Mouse (Mus musculus) heart, postnatal 36 days (tissue): ENCODE measurements around the gene Gpc6. TPM values are rescaled to one million over a fixed set of nuclear protein-coding genes. Genes with fewer than 3 reads are reported as not detected.

Experiments used
- DNase-seq, 2 experiments: peaks; one replicate each; pipeline ENCODE4 v3.0.0; 2021 to 2022
- intact Hi-C: fragments of 180-260 bp; cut with DNase I; formaldehyde crosslinking; loops from one replicate; pipeline ENCODE4 v1.15.1; 2025
- total RNA-seq, 2 experiments: library from RNA; stranded (reverse); gene quantifications; 2 replicates each; pipeline ENCODE4 v1.2.3; 2021

Gene Gpc6
- total RNA-seq = 10 to 100 TPM; 11.4 to 11.5 TPM

GRCm38 (mm10) chr14:116924876-116925601 lies at the start of gene Gpc6:
Gene Gpc6, plus strand, starts transcription at chr14:116925315.
- DNase-seq = peak; percentile 71 to 78
- intact Hi-C loops = loop anchor here (5.0 kb wide), 2 partner anchors 207 to 1012 kb away; no protein-coding TSS in a partner anchor

- intact Hi-C loops = no loop called here
- DNase-seq = no peak
Observed at GRCm38 (mm10) chr14:116882480-116883044, 42.6 kb upstream of the Gpc6 start.

DNA sequence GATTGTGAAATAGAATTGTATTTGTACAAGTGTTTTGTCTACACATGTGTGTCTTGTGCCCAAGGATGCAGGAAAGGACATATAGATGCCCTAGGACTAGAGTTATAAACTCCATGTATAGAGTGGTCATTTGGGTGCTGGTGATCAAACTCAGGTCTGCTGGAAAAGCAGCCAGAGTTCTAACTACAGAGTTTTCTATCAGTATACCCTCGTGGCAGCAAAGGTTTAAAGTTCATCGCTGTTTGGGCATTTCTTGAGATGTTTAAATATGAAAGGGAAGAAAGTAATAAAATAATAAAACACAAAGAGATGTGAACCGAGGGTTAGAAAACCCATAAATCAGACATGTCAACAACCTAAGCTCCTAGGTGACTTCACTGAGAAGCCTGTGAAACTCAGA lies 30.8 kb upstream of the Gpc6 start:
- intact Hi-C loops = no loop called here
- DNase-seq = no peak

- DNase-seq = no peak
- intact Hi-C loops = no loop called here
Observed at GRCm38 (mm10) chr14:116897971-116898370, 27.1 kb upstream of the Gpc6 start.

DNA sequence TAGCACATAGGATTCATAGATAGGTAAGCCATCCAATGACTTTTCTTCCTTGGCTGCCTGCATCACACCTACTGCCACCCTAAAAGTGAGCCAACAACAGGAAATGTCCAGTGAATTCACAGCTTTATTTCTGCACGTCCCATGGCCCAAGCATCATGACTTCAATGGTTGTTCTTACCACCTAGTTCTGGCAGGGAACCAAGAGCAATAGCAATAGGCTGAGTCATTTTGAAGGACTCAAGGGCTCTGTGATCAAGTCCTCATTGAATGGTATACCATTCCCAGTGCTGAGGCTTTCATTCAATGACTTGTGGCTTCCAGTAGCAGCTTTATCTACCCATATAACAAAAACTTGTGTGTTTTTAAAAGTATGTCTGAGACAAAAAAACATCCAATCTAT lies 13.3 kb upstream of the Gpc6 start:
- intact Hi-C loops = no loop called here
- DNase-seq = no peak

DNA sequence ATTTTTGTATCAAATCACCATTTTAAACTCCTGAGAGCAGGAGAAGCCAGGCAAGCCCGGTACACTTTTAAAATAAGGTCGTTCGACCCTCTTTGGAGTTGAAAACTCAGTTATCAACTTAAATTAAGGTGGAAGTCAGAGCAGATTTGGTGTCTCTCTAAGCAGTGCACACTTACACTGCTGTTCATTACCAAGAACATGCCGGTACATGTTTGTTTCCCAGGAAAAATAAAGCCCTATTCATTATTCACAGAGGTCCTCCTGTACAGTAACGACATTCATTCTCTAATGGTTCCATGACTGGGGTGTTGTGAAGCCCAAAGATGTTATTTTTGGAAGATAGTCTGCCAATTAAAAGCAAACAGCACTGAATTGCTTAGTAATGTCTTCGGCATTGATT lies 8.2 kb upstream of the Gpc6 start:
- intact Hi-C loops = no loop called here
- DNase-seq = no peak

DNA sequence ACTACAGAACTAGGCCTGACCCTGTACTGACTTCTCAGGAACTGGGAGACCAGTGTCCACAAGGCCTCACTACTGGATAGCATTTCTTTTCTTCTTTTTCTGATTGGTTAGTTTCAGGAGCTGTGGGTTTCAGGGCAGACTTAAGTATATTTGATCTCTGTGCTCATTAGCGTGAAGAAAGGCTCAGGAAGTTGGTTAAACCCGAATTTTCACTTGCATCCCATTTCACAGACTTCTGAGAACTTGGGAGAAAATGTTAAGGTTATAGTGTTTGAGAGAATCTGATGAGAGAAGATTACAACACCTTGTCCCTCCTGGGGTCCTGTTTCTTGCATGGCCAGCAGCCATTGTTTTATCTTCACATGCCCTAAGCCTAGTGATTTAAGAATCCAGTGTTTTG lies 849 bp upstream of the Gpc6 start:
- intact Hi-C loops = no loop called here
- DNase-seq = no peak

DNA sequence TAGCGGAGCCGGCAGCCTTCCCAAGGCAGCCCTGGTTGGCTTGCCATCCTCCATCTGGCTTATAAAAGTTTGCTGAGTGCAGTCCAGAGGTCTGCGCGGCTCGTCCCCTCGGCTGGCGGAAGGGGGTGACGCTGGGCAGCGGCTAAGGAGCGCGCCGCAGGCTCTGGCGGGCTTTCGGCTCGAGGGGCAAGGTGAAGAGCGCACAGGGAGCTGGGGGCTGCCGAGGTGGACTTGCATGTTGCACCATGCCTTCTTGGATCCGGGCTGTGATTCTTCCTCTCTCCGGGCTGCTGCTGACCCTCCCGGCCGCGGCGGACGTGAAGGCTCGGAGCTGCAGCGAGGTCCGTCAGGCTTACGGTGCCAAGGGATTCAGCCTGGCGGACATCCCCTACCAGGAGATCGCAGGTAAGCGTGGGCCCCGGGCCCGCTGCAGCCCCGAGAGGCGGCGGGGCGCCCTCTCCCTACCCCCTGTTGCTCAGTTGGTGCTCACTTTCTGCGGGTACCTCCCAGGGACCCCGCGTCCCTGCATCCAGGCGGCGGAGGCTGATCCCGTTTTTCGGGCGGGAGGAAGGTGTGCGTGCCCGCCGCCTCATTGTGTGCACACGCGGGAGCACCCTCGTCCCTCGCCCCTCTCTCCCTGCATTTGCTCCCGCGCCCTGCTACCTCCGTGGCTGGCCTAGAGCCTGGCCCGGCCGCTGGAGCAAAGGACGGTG lies 732 bp downstream of the Gpc6 start:
- peak; percentile 36 to 58 for DNase-seq
- intact Hi-C loops = loop anchor here (5.0 kb wide), 2 partner anchors 206 to 1011 kb away; no protein-coding TSS in a partner anchor

DNA sequence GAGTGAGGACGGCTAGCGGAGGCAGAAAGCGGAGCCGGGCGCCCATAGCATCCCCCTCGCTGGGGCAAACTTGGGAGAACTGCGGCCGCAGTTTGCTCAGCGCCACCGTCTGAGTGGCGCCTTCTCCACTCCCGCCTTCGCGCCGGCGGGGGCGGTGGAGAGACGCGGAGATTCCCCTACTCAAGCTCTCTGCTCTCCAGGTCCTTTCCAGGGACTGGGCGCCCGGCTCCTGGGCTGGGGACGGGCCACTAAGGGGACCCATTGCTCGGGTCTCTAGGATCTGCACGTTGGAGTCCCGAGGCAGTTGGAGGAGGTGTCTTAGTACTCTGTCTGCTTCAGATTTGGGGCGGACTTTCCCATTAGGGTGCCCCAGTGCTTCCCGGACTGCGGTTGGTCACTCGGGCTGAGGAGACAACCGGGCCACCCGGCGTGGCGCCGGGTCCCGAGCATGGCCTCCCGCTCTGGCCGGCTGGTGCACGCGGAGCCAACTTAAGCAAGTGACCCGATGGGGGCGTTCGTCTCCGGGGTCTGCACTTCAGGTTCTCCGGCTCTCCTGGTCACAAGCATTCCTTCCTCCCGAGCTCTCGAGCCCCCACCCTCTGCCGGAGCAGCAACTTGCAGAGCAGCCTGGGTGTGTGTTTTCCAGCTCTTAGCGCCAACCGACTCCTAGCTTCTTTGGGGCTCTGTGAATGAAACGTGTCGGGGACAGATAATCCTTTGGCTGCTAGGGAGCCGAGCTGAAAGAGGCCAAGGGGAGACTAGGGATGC lies 1.5 kb downstream of the Gpc6 start:
- peak; percentile 55 to 70 for DNase-seq
- intact Hi-C loops = loop anchor here (5.0 kb wide), 2 partner anchors 206 to 1011 kb away; no protein-coding TSS in a partner anchor

DNA sequence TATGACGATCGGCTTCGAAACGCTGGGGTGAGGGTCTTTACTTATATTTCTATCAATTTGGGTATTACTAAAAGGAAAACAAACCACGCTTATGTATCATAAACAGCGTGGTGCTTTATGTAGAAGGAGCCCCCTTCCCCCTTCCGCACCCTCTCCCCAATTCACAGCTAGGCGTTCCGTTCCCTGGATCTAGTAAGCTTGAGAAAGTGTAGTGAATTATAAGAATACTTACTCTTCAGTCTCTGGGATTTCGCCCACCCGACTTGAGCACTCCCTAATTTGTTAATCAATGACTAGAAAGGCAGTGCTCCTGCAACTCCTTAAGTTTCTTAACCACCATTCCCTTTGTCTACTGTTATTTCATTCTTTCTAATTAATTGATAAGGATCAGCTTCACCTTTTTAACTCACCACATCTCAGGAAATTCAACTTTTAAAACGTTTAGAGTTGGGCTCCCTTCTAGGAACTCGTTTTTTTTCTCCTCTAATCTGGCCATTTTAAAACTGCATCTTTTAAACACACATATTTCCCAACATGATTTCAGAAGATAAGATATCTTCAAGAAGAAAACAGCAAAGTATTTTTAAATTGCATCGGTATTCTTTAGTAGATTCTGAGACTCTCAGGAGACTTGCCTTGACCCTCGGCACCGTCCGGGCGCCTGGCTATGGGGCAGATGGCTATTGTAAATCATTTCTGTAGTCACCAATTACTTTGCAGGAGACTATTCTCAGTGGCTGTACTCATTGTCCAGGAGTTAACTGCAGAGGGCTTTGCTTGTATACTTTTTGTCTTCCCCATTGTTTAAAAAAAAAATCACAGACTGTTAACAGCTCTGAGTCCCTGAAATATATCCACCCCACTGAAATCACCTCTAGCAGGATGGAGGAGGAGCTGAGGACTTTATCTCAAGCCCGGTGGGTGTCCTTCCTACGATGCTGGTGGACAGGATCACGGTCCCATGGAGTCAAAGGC lies 2.5 kb downstream of the Gpc6 start:
- intact Hi-C loops = loop anchor here (5.0 kb wide), 2 partner anchors 205 to 1010 kb away; no protein-coding TSS in a partner anchor
- DNase-seq = no peak

- intact Hi-C loops = loop anchor here (5.0 kb wide), 2 partner anchors 204 to 1009 kb away; no protein-coding TSS in a partner anchor
- DNase-seq = no peak
Observed at GRCm38 (mm10) chr14:116928395-116928794, 3.3 kb downstream of the Gpc6 start.

GRCm38 (mm10) chr14:116928796-116929529 lies 3.8 kb downstream of the Gpc6 start:
- intact Hi-C loops = loop anchor here (5.0 kb wide), 2 partner anchors 203 to 1008 kb away; no protein-coding TSS in a partner anchor

DNA sequence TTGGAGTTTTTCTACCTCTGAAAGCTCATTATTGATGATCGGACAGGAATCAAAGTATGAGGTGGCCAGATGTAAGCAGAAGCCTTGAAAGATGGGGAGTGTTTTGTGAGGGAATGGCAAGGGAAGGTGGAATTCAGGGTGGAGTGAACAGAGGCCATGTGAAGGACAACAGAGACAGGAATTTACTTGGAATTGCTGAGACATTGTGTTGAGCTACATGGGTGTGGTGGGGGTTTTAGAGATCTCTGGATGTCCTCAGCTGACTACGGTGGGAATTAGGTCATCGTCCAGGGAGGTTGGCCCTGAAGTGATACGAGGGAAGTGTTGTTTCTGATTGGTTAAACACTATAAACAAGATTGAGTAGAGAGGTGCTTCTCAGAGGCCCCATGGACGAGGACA lies 8.7 kb downstream of the Gpc6 start:
- no peak for DNase-seq

More at GRCm38 (mm10) chr14:116928796-116929529, 3.8 kb downstream of the Gpc6 start:
- DNase-seq = peak in 1 of 2 experiments; percentile 12

DNA sequence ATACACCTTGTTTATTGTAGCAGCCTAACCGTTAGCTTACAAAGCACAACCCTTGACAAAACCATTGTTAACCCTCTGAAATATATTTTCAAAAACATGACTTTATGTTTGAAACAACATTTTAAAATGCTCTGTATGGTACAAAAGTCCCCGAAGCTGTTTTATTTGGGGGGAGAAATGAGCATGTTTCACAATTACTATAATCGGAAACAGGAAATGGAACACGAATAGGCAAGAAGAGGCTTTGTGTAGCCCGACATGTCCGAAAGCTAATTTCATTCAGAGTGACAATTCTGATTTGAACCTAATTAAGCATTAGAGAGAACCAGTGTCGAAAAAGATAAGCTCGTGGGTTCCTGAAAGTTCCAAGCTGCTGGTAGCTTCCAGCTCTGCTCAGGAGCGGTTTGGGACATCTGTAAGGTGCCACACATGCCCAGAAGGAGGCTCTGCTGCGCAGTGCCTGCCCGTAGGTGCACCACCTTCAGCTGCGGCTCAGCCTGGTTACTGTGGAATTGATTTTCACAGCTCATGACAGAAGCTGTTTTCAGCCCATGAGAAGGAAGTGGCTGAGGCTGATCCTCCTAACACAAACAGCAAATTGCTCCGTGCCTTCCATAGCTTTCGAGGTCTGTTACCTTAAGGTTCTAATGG lies 12.9 kb downstream of the Gpc6 start:
- DNase-seq = no peak

More for the DNA sequence above, 8.7 kb downstream of the Gpc6 start:
- intact Hi-C loops = no loop called here

GRCm38 (mm10) chr14:116938735-116939134 lies 13.6 kb downstream of the Gpc6 start:
- intact Hi-C loops = no loop called here
- DNase-seq = no peak

More for the DNA sequence above, 12.9 kb downstream of the Gpc6 start:
- intact Hi-C loops = no loop called here

GRCm38 (mm10) chr14:116939561-116939960 lies 14.4 kb downstream of the Gpc6 start:
- intact Hi-C loops = no loop called here
- no peak for DNase-seq

- intact Hi-C loops = no loop called here
- no peak for DNase-seq
Observed at GRCm38 (mm10) chr14:116941772-116942171, 16.7 kb downstream of the Gpc6 start.

- intact Hi-C loops = no loop called here
- no peak for DNase-seq
Observed at GRCm38 (mm10) chr14:116943751-116944150, 18.6 kb downstream of the Gpc6 start.
